Mouse (Mus musculus): ENCODE measurements around the gene Clybl. TPM values are rescaled to one million over a fixed set of nuclear protein-coding genes. Genes with fewer than 3 reads are reported as not detected.

Clybl gene
- polyA plus RNA-seq, 1 experiment from 2014 or later, result 28.8 TPM

GRCm38 (mm10) chr14:122255562-122256260 is 74.2 kb downstream of the Clybl start:
- no peaks in the 10 kb centered on the region for H3K9me3 ChIP-seq (ENCODE audit: control insufficient read depth, low read length)
- H3K27me3 ChIP-seq (ENCODE audit: control insufficient read depth, insufficient read depth, low read length), result no peaks in the 10 kb centered on the region; the same call in 1 of the 2 replicates
- WGBS, result 13% methylated on average over 21 of the region's 21 CpGs
- no peak overlapping the region for H3K9ac ChIP-seq (ENCODE audit: low read length)
- DNase-seq (ENCODE audit: low spot score) (no peak), ATAC-seq (ENCODE audit: low FRiP score, low TSS enrichment) (no peak)
- no peak overlapping the region for H3K4me3 ChIP-seq (ENCODE audit: low read depth, low read length)
- no peak overlapping the region for H3K27ac ChIP-seq (replicated peaks)
- no peaks in the 10 kb centered on the region for H3K4me1 ChIP-seq (replicated peaks; ENCODE audit: control insufficient read depth, insufficient read depth)
- no peaks in the 10 kb centered on the region for H3K36me3 ChIP-seq (ENCODE audit: control insufficient read depth, insufficient read depth, low read length)
- no peak for TF ChIP-seq EP300 (optimal IDR thresholded peaks at IDR 0.05)
- TF ChIP-seq CTCF (IDR thresholded peaks at IDR 0.05; ENCODE audit: low read depth), result no peak
- no peak overlapping the region for H3K4me2 ChIP-seq (replicated peaks; ENCODE audit: low read depth)

DNA sequence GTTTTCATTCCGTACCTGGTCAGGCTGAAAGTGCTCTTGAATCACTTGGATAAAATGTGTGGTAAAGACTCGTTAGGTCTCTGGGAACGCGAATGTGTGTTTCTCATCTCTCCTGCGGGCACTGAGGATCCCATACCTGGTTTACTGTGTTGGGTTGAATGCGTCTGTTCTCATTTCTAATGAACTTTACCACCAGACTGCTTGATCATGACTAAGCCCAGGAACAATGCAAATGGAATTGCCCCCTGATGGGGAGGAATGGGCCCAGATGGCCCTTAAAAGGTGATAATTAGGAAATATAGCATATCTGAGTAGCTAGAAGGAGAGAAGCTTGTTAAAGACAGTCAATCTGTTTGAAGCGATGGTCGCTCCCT is 74.7 kb downstream of the Clybl start:
- Histone ChIP-seq H3K4me3 (ENCODE audit: low read depth, low read length) (no peak overlapping the region), H3K4me2 (replicated peaks; ENCODE audit: low read depth) (no peak overlapping the region), H3K4me1 (replicated peaks; ENCODE audit: control insufficient read depth, insufficient read depth) (no peaks in the 10 kb centered on the region), H3K27ac (replicated peaks) (no peak overlapping the region), H3K9ac (ENCODE audit: low read length) (no peak overlapping the region), H3K9me3 (ENCODE audit: control insufficient read depth, low read length) (no peaks in the 10 kb centered on the region), H3K36me3 (ENCODE audit: control insufficient read depth, insufficient read depth, low read length) (no peaks in the 10 kb centered on the region), H3K27me3 (ENCODE audit: control insufficient read depth, insufficient read depth, low read length) (no peaks in the 10 kb centered on the region; the same call in 1 of the 2 replicates)
- WGBS, result 30% methylated on average over 8 of the region's 8 CpGs
- no peak for ATAC-seq (ENCODE audit: low FRiP score, low TSS enrichment)
- TF ChIP-seq EP300 (optimal IDR thresholded peaks at IDR 0.05) (no peak), CTCF (IDR thresholded peaks at IDR 0.05; ENCODE audit: low read depth) (no peak)
- DNase-seq (ENCODE audit: low spot score), result no peak

GRCm38 (mm10) chr14:122258297-122258696 is 76.8 kb downstream of the Clybl start:
- no peaks in the 10 kb centered on the region for H3K9me3 ChIP-seq (ENCODE audit: control insufficient read depth, low read length)
- no peaks in the 10 kb centered on the region for H3K4me1 ChIP-seq (replicated peaks; ENCODE audit: control insufficient read depth, insufficient read depth)
- ATAC-seq (ENCODE audit: low FRiP score, low TSS enrichment) (no peak), DNase-seq (ENCODE audit: low spot score) (no peak)
- H3K36me3 ChIP-seq (ENCODE audit: control insufficient read depth, insufficient read depth, low read length), result no peaks in the 10 kb centered on the region
- H3K4me3 ChIP-seq (ENCODE audit: low read depth, low read length), result no peak overlapping the region
- no peaks in the 10 kb centered on the region; the same call in 1 of the 2 replicates for H3K27me3 ChIP-seq (ENCODE audit: control insufficient read depth, insufficient read depth, low read length)
- H3K9ac ChIP-seq (ENCODE audit: low read length), result no peak overlapping the region
- 60% methylated on average over 5 of the region's 5 CpGs for WGBS
- no peak for TF ChIP-seq EP300 (optimal IDR thresholded peaks at IDR 0.05)
- TF ChIP-seq CTCF (IDR thresholded peaks at IDR 0.05; ENCODE audit: low read depth), result no peak
- no peak overlapping the region for H3K4me2 ChIP-seq (replicated peaks; ENCODE audit: low read depth)
- H3K27ac ChIP-seq (replicated peaks), result no peak overlapping the region

DNA sequence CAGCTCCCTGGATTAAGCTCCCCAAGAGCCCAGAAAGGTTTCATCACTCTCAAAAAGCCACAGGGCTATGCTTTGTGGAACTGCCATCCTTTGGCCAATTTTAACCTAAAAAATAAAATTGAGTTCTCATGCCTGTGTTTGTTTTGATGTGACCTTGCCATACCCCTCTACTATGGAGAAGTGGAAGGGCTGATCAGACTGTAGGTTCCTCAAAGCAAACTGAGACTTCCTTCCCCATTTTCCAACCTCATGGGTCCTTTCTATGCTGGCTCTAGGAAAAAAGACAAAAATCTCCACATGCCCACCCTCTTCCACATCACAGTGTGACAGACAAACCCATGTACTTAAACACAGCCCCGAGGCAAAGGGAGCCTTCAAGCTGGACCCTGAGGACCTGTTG is 79.7 kb downstream of the Clybl start:
- no peak overlapping the region for H3K4me2 ChIP-seq (replicated peaks; ENCODE audit: low read depth)
- TF ChIP-seq EP300 (optimal IDR thresholded peaks at IDR 0.05) (no peak), CTCF (IDR thresholded peaks at IDR 0.05; ENCODE audit: low read depth) (no peak)
- H3K4me3 ChIP-seq (ENCODE audit: low read depth, low read length), result no peak overlapping the region
- no peaks in the 10 kb centered on the region; the same call in 1 of the 2 replicates for H3K27me3 ChIP-seq (ENCODE audit: control insufficient read depth, insufficient read depth, low read length)
- H3K36me3 ChIP-seq (ENCODE audit: control insufficient read depth, insufficient read depth, low read length), result no peaks in the 10 kb centered on the region
- WGBS, result 82% methylated on average over 1 of the region's 1 CpGs
- DNase-seq (ENCODE audit: low spot score), result no peak
- no peak overlapping the region for H3K9ac ChIP-seq (ENCODE audit: low read length)
- no peak for ATAC-seq (ENCODE audit: low FRiP score, low TSS enrichment)
- H3K27ac ChIP-seq (replicated peaks), result no peak overlapping the region
- H3K4me1 ChIP-seq (replicated peaks; ENCODE audit: control insufficient read depth, insufficient read depth), result no peaks in the 10 kb centered on the region
- no peaks in the 10 kb centered on the region for H3K9me3 ChIP-seq (ENCODE audit: control insufficient read depth, low read length)

- ATAC-seq (ENCODE audit: low FRiP score, low TSS enrichment), result no peak
- TF ChIP-seq EP300 (optimal IDR thresholded peaks at IDR 0.05), result no peak
- TF ChIP-seq CTCF (IDR thresholded peaks at IDR 0.05; ENCODE audit: low read depth), result no peak
- DNase-seq (ENCODE audit: low spot score), result no peak
These were observed 81.6 kb downstream of the Clybl start for GRCm38 (mm10) chr14:122262851-122263659.

DNA sequence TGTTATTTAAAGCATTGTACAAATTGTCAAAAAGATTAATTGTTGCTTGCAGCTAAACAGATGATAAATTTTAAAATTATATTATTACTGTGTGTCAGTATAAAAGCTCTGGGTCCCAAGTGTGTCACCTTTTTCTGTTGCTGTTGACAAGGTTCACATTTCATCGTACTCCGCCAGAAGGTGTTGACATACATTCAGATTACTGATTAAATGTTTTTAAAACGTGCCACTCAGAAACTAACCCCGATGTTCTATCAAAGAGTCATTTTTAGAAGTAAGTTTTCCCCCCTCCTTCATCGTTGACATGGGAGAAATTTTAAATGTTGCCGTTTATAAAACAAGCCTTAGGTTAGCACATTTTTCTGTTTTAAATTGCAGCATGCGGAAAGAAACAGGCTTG is 83.7 kb downstream of the Clybl start:
- no peak for TF ChIP-seq CTCF (IDR thresholded peaks at IDR 0.05; ENCODE audit: low read depth)
- TF ChIP-seq EP300 (optimal IDR thresholded peaks at IDR 0.05), result no peak

More at GRCm38 (mm10) chr14:122262851-122263659, 81.6 kb downstream of the Clybl start:
- WGBS, result 55% methylated on average over 16 of the region's 16 CpGs
- Histone ChIP-seq H3K9ac (ENCODE audit: low read length) (no peak overlapping the region), H3K4me2 (replicated peaks; ENCODE audit: low read depth) (no peak overlapping the region), H3K9me3 (ENCODE audit: control insufficient read depth, low read length) (no peaks in the 10 kb centered on the region), H3K4me3 (ENCODE audit: low read depth, low read length) (no peak overlapping the region), H3K4me1 (replicated peaks; ENCODE audit: control insufficient read depth, insufficient read depth) (no peaks in the 10 kb centered on the region), H3K27me3 (ENCODE audit: control insufficient read depth, insufficient read depth, low read length) (no peaks in the 10 kb centered on the region), H3K36me3 (ENCODE audit: control insufficient read depth, insufficient read depth, low read length) (no peaks in the 10 kb centered on the region), H3K27ac (replicated peaks) (no peak overlapping the region)

More for the DNA sequence above, 83.7 kb downstream of the Clybl start:
- 54% methylated on average over 7 of the region's 7 CpGs for WGBS
- ATAC-seq (ENCODE audit: low FRiP score, low TSS enrichment) (no peak), DNase-seq (ENCODE audit: low spot score) (no peak)
- H3K9ac ChIP-seq (ENCODE audit: low read length), result no peak overlapping the region
- H3K4me3 ChIP-seq (ENCODE audit: low read depth, low read length), result no peak overlapping the region
- H3K27me3 ChIP-seq (ENCODE audit: control insufficient read depth, insufficient read depth, low read length), result no peaks in the 10 kb centered on the region
- no peak overlapping the region for H3K27ac ChIP-seq (replicated peaks)
- no peak overlapping the region for H3K4me2 ChIP-seq (replicated peaks; ENCODE audit: low read depth)
- no peaks in the 10 kb centered on the region for H3K36me3 ChIP-seq (ENCODE audit: control insufficient read depth, insufficient read depth, low read length)
- no peaks in the 10 kb centered on the region for H3K9me3 ChIP-seq (ENCODE audit: control insufficient read depth, low read length)
- no peaks in the 10 kb centered on the region for H3K4me1 ChIP-seq (replicated peaks; ENCODE audit: control insufficient read depth, insufficient read depth)

All from stomach, postnatal 0 days (tissue).